Mouse (Mus musculus): ENCODE data around the gene Myo3b. TPM values are rescaled to one million over a fixed set of nuclear protein-coding genes. Genes with fewer than 3 reads are reported as not detected.

The Myo3b gene
- polyA plus RNA-seq, 1 experiment from 2014 or later: 0.36 TPM

DNA sequence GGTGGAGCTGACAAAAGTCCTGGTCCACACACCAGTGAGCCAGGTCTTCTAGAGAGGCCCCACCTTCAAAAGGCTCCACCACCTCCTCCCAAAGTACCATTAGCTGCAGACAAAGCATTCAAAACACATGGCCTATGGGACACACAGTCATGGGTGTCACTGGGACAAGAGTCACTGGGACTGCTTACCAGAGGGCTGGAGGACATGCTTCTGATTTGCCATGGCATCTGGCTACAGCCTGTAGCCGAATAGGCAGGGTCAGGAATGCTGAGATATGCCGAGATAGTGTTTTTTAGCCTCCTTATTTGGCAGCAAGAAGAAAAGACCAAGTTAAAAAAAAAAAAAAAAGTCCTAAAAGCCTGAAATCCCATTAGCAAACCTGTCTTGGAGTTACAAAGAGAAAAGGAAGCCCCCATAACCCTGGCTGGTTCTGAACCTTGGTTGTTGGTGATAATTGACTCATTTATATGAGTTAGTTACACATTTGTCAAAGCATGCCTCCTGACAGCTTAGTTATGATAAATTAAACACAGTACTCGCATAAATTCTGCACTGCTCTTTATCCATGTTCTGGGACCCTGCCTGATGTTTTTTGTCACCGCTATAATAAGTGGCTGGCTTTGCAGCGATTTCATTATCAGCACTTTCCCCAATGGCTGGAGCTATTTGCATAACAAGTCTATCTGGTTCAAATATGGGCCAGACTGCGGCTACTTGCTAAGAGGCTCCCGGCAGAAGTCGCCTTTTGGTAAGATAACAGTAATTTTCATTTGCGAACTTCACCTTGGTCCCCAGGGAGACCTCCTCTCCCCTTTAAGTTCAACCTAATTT, 156.7 kb downstream of the Myo3b start:
- H3K27ac ChIP-seq (ENCODE audit: low read length): no peak overlapping the region
- no peak overlapping the region for H3K9ac ChIP-seq (ENCODE audit: low read length)
- no peaks in the 10 kb centered on the region for H3K27me3 ChIP-seq (ENCODE audit: control insufficient read depth, insufficient read depth, low read length)
- ATAC-seq (ENCODE audit: insufficient read depth, low FRiP score): no peak
- H3K4me2 ChIP-seq (ENCODE audit: low read depth, low read length): no peak overlapping the region
- H3K4me3 ChIP-seq (replicated peaks; ENCODE audit: low read length): no peak overlapping the region
- H3K9me3 ChIP-seq (replicated peaks; ENCODE audit: control insufficient read depth, low read length): no peaks in the 10 kb centered on the region
- 41% methylated on average over 9 of the region's 9 CpGs for WGBS
- no peaks in the 10 kb centered on the region for H3K36me3 ChIP-seq (ENCODE audit: control insufficient read depth, insufficient read depth, low read length)
- H3K4me1 ChIP-seq (ENCODE audit: control insufficient read depth, insufficient read depth, low read length): no peaks in the 10 kb centered on the region

DNA sequence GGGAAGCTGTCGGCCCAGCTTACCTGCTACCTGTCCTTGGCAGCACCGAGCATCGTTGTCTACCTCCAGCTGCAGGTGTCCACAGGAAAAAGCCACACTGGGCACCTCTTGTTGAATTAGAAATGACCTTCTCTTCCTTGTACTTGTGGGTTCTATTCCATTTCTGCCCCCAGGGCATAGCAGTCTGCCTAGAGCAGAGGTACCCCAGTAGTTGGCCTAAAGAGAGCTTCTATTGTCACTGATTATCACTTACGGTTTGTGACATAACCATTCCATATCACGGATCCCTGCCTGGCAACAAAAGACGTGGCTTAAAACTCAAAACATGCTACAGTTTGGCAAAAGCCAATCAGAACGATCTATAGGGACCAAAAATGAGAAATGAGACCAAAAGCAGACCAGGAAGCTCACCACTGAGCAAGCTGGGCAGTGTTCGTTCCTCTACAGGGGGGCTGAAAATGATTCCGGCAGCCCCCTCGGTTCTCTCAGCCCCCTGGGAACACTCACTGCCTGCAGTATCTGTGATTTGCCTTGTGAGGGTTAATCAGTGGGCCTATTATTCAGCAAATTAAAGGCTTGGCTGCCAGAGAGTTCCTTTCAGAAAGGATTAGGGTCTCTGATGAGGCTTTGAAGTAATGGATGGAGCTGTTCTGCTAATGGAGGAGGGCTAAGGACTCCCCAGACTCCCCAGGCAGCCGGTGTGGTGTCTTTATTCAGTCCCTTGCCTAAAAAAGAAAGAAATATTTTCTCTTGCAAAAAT, 163.1 kb downstream of the Myo3b start:
- Histone ChIP-seq H3K4me3 (replicated peaks; ENCODE audit: low read length) (no peak overlapping the region), H3K27me3 (ENCODE audit: control insufficient read depth, insufficient read depth, low read length) (no peaks in the 10 kb centered on the region), H3K27ac (ENCODE audit: low read length) (no peak overlapping the region), H3K9ac (ENCODE audit: low read length) (no peak overlapping the region), H3K9me3 (replicated peaks; ENCODE audit: control insufficient read depth, low read length) (no peaks in the 10 kb centered on the region), H3K4me2 (ENCODE audit: low read depth, low read length) (no peak overlapping the region), H3K36me3 (ENCODE audit: control insufficient read depth, insufficient read depth, low read length) (no peaks in the 10 kb centered on the region), H3K4me1 (ENCODE audit: control insufficient read depth, insufficient read depth, low read length) (no peaks in the 10 kb centered on the region)
- no peak for ATAC-seq (ENCODE audit: insufficient read depth, low FRiP score)
- 43% methylated on average over 11 of the region's 11 CpGs for WGBS

DNA sequence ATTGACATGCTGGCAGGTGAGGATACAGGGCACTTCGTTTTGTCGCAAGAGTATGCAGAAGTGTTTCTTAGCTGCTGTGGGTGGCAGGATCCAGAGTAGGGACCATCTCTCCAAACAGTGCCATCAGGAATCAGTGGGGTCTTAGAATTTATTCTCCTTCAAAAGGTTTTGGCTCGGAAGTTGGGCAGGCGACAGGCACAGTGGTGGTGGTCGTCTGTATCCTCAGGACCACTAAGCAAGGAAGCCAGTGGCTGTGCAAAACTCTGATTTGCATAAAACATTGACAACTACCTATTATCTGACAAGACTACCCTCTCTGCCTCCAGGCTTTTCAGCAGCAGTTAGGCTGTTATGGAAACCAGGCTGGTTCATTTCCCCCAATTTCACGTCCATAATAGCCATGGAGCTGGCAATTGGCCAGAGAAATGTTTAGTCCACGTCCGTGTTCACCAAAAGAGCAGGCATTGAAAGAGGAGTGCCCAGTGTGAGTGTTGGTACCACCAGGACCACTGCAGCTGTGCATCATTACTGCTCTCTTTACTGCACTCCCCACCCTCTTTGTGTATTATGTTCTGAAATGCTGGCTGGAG, 163.7 kb downstream of the Myo3b start:
- H3K27me3 ChIP-seq (ENCODE audit: control insufficient read depth, insufficient read depth, low read length): no peaks in the 10 kb centered on the region
- no peak overlapping the region for H3K4me3 ChIP-seq (replicated peaks; ENCODE audit: low read length)
- H3K4me2 ChIP-seq (ENCODE audit: low read depth, low read length): no peak overlapping the region
- no peak overlapping the region for H3K27ac ChIP-seq (ENCODE audit: low read length)
- H3K9ac ChIP-seq (ENCODE audit: low read length): no peak overlapping the region
- no peaks in the 10 kb centered on the region for H3K4me1 ChIP-seq (ENCODE audit: control insufficient read depth, insufficient read depth, low read length)
- no peaks in the 10 kb centered on the region for H3K36me3 ChIP-seq (ENCODE audit: control insufficient read depth, insufficient read depth, low read length)
- ATAC-seq (ENCODE audit: insufficient read depth, low FRiP score): no peak
- 35% methylated on average over 8 of the region's 8 CpGs for WGBS
- H3K9me3 ChIP-seq (replicated peaks; ENCODE audit: control insufficient read depth, low read length): no peaks in the 10 kb centered on the region

DNA sequence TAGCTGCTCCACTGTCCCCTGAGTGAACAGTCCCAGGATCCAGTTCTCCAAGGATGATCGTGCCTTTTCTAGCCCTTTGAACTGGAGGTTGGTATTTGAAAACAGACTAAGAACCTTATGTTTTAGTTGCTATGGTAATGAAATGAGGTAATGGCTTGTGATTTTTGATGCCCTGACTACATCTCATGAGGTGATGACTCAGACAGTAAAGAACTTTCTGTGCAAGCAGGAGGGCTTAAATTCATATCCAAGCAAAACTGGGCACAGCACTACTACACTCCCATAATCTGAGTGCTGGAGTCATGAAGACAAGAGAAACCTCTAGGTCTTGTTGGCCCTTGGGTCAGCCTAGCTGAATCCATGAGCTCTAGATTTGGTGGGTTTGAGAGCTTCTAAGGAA, 169.5 kb downstream of the Myo3b start:
- Histone ChIP-seq H3K9ac (ENCODE audit: low read length) (no peak overlapping the region), H3K4me2 (ENCODE audit: low read depth, low read length) (no peak overlapping the region), H3K36me3 (ENCODE audit: control insufficient read depth, insufficient read depth, low read length) (no peaks in the 10 kb centered on the region), H3K4me1 (ENCODE audit: control insufficient read depth, insufficient read depth, low read length) (no peaks in the 10 kb centered on the region), H3K9me3 (replicated peaks; ENCODE audit: control insufficient read depth, low read length) (no peaks in the 10 kb centered on the region), H3K4me3 (replicated peaks; ENCODE audit: low read length) (no peak overlapping the region), H3K27ac (ENCODE audit: low read length) (no peak overlapping the region), H3K27me3 (ENCODE audit: control insufficient read depth, insufficient read depth, low read length) (no peaks in the 10 kb centered on the region)
- WGBS: 86% methylated on average over 1 of the region's 1 CpGs
- ATAC-seq (ENCODE audit: insufficient read depth, low FRiP score): no peak

DNA sequence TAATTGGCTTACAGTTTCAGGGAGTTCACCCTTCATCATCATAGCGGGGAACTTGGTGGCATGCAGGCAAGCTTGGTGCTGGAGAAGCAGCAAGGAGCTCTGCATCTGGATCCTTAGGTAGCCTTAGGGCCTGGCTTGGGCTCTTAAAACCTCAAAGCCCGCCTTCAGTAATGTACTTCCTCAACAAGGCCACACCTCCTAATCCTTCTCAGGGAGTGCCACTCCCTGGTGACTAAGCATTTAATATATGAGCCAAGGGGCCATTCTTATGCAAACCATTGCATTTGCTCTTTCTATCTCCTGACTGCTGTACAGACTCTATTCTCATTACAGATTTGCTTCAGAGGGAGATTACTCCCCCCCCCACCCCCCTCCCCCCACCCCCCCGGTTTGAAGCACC, 170.9 kb downstream of the Myo3b start:
- no peak overlapping the region for H3K4me3 ChIP-seq (replicated peaks; ENCODE audit: low read length)
- no peak overlapping the region for H3K27ac ChIP-seq (ENCODE audit: low read length)
- H3K9me3 ChIP-seq (replicated peaks; ENCODE audit: control insufficient read depth, low read length): no peaks in the 10 kb centered on the region
- no peaks in the 10 kb centered on the region for H3K4me1 ChIP-seq (ENCODE audit: control insufficient read depth, insufficient read depth, low read length)
- no peaks in the 10 kb centered on the region for H3K36me3 ChIP-seq (ENCODE audit: control insufficient read depth, insufficient read depth, low read length)
- H3K27me3 ChIP-seq (ENCODE audit: control insufficient read depth, insufficient read depth, low read length): no peaks in the 10 kb centered on the region
- H3K9ac ChIP-seq (ENCODE audit: low read length): no peak overlapping the region
- H3K4me2 ChIP-seq (ENCODE audit: low read depth, low read length): no peak overlapping the region
- ATAC-seq (ENCODE audit: insufficient read depth, low FRiP score): no peak
- 86% methylated on average over 3 of the region's 3 CpGs for WGBS

DNA sequence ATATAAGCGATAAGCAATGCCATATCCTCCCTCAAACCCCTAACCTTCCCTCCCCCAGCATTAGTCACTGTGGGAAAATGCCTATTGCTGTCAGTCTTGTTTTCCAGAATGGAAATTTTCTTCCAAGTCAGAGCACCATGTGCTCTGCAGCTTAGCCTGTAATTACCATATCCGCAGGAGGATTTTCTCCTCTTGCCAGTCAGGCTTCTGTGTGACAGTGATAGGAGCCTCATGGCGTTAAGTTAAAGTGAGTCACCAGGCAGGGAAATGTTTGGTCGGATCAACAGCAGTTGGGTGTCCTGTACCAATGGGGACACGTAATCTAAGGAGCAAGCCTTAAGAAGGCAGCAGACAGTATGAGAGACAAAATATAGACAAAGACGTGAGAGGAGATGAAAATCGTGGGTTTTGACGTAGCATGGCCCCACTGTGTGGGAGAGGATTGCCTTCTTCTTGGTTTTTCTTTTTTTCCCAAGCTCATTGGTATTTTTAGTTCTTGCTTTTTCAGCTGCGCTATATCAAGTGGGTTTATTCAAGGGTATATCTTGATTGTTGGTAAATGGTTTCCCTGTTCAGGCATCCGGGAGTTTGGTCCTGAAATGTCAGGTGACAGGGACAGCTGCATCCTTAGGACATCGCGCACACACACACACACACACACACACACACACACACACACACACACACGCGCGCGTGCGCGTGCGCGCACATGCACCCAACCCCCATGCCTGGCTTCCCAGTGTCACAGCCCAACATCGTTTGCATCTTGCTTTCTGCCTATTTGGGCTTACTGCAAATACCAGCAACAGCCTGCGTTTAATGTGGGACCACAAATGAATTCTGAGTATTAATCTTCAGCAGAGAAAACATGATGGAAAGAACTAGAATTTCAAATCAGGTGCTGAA, 171.8 kb downstream of the Myo3b start:
- H3K27me3 ChIP-seq (ENCODE audit: control insufficient read depth, insufficient read depth, low read length): no peaks in the 10 kb centered on the region
- H3K4me3 ChIP-seq (replicated peaks; ENCODE audit: low read length): no peak overlapping the region
- WGBS: 84% methylated on average over 22 of the region's 22 CpGs
- H3K9ac ChIP-seq (ENCODE audit: low read length): no peak overlapping the region
- no peak overlapping the region for H3K4me2 ChIP-seq (ENCODE audit: low read depth, low read length)
- no peaks in the 10 kb centered on the region for H3K36me3 ChIP-seq (ENCODE audit: control insufficient read depth, insufficient read depth, low read length)
- H3K9me3 ChIP-seq (replicated peaks; ENCODE audit: control insufficient read depth, low read length): no peaks in the 10 kb centered on the region
- no peak overlapping the region for H3K27ac ChIP-seq (ENCODE audit: low read length)
- ATAC-seq (ENCODE audit: insufficient read depth, low FRiP score): no peak
- no peaks in the 10 kb centered on the region for H3K4me1 ChIP-seq (ENCODE audit: control insufficient read depth, insufficient read depth, low read length)

DNA sequence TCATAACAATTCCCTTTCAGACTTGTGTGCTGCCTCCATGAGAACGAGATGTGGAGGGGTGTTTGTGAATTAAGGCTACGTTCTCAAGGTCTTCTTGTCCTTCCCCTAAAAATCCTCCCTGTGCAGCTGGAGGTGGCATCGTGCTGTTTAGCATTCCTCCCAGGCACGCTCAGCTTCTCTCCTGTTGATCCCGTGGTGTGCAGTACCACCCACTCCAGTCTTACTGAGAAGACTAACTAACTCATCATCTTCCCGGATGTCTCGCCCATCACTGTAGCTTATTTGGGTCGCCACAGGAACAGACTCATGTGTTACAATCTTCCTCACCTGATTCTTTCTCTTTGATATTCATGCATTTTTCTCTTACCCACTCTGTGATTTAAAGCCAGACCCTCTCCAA, 175.5 kb downstream of the Myo3b start:
- Histone ChIP-seq H3K9ac (ENCODE audit: low read length) (no peak overlapping the region), H3K4me3 (replicated peaks; ENCODE audit: low read length) (no peak overlapping the region), H3K9me3 (replicated peaks; ENCODE audit: control insufficient read depth, low read length) (no peaks in the 10 kb centered on the region), H3K27ac (ENCODE audit: low read length) (no peak overlapping the region), H3K27me3 (ENCODE audit: control insufficient read depth, insufficient read depth, low read length) (no peaks in the 10 kb centered on the region), H3K4me2 (ENCODE audit: low read depth, low read length) (no peak overlapping the region), H3K4me1 (ENCODE audit: control insufficient read depth, insufficient read depth, low read length) (no peaks in the 10 kb centered on the region), H3K36me3 (ENCODE audit: control insufficient read depth, insufficient read depth, low read length) (no peaks in the 10 kb centered on the region)
- 74% methylated on average over 8 of the region's 8 CpGs for WGBS
- ATAC-seq (ENCODE audit: insufficient read depth, low FRiP score): no peak

DNA sequence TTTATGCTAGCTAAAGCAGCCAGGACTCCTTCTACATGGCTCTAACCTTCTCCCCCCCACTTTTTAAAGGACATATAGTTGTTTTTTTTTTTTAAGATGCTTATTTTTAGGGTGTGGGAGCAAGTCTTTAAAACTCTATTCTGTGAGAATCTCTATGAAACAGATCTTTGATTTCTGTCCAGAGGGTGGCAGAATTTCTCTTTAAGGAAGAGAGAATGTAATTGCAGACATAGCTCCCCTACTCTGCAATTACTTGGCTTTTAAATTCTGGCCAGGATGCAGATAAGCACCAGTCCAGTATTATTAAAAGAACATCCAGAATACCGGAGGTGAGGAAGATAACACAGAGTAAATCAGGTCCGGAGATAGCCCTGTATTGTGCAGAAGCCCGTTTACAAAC, 178.9 kb downstream of the Myo3b start:
- ATAC-seq (ENCODE audit: insufficient read depth, low FRiP score): no peak
- Histone ChIP-seq H3K27ac (ENCODE audit: low read length) (no peak overlapping the region), H3K4me2 (ENCODE audit: low read depth, low read length) (no peak overlapping the region), H3K4me3 (replicated peaks; ENCODE audit: low read length) (no peak overlapping the region), H3K9ac (ENCODE audit: low read length) (no peak overlapping the region), H3K4me1 (ENCODE audit: control insufficient read depth, insufficient read depth, low read length) (no peaks in the 10 kb centered on the region), H3K27me3 (ENCODE audit: control insufficient read depth, insufficient read depth, low read length) (no peaks in the 10 kb centered on the region), H3K9me3 (replicated peaks; ENCODE audit: control insufficient read depth, low read length) (no peaks in the 10 kb centered on the region), H3K36me3 (ENCODE audit: control insufficient read depth, insufficient read depth, low read length) (no peaks in the 10 kb centered on the region)
- 72% methylated on average over 3 of the region's 3 CpGs for WGBS
